Mouse (Mus musculus) embryonic facial prominence, embryonic 10.5 days (tissue): ENCODE data around the gene Hipk2. TPM values are rescaled to one million over a fixed set of nuclear protein-coding genes. Genes with fewer than 3 reads are reported as not detected.

Experiments
- DNase-seq: peaks from one replicate; pipeline ENCODE4 v3.0.0-alpha.2; 2017; ENCODE audit warnings: low spot score
- H3K27ac ChIP-seq: fragments of 300-500 bp; sonication (generic); replicated peaks from 2 replicates; pipeline ENCODE4 v1.5.1; 2016; ENCODE audit warnings: mild to moderate bottlenecking
- H3K27me3 ChIP-seq: fragments of 300-500 bp; sonication (generic); replicated peaks from 2 replicates; pipeline ENCODE4 v1.6.1; 2016; ENCODE audit warnings: low read depth, mild to moderate bottlenecking; ENCODE audit not compliant: poor library complexity, severe bottlenecking
- H3K36me3 ChIP-seq: fragments of 300-500 bp; sonication (generic); replicated peaks from 2 replicates; pipeline ENCODE4 v1.6.1; 2016; ENCODE audit warnings: mild to moderate bottlenecking, moderate library complexity
- H3K4me1 ChIP-seq: fragments of 300-500 bp; sonication (generic); 2 replicates; pipeline ENCODE4 v1.6.1; 2016
- H3K4me3 ChIP-seq: fragments of 300-500 bp; sonication (generic); 2 replicates; pipeline ENCODE4 v1.5.1; 2016; ENCODE audit warnings: mild to moderate bottlenecking, moderate library complexity
- H3K9me3 ChIP-seq: fragments of 300-500 bp; sonication (generic); 2 replicates; pipeline ENCODE4 v1.6.1; 2016; ENCODE audit warnings: mild to moderate bottlenecking
- WGBS: fragments of 180-500 bp; shearing (Covaris S2); methylation state at CpG from one replicate; pipeline ENCODE4 v1.1.7; 2016; 5-methylcytosine and 5-hydroxymethylcytosine counted together
- polyA plus RNA-seq: library from polyadenylated mRNA; unstranded; fragments of >200 nt; fragmentation: Nextera tagmentation; extraction: Ambion mirVana; gene quantifications from 2 replicates; pipeline ENCODE4 v1.2.1, GENCODE M21; 2016

Hipk2 gene
- polyA plus RNA-seq, 1 experiment from 2014 or later, result 24.5 TPM

GRCm38 (mm10) chr6:38875258-38876070, 501 bp downstream of the Hipk2 start, which contains the start of gene Tbxas1:
Tbxas1 (plus strand) TSS chr6:38875404.
- DNase-seq, result peak; percentile 74
- H3K36me3 ChIP-seq, result peaks cover 10% of the 10 kb centered on the region
- no peaks in the 10 kb centered on the region for H3K9me3 ChIP-seq
- WGBS, result 3% methylated on average over 74 of the region's 77 CpGs
- peaks cover 25% of the 10 kb centered on the region; the same call in 1 of the 2 replicates for H3K27me3 ChIP-seq
- H3K27ac ChIP-seq, result peak within 1 kb of the TSS; percentile 99
- peaks cover 42% of the 10 kb centered on the region for H3K4me1 ChIP-seq
- peak within 1 kb of the TSS; percentile 100 for H3K4me3 ChIP-seq

DNA sequence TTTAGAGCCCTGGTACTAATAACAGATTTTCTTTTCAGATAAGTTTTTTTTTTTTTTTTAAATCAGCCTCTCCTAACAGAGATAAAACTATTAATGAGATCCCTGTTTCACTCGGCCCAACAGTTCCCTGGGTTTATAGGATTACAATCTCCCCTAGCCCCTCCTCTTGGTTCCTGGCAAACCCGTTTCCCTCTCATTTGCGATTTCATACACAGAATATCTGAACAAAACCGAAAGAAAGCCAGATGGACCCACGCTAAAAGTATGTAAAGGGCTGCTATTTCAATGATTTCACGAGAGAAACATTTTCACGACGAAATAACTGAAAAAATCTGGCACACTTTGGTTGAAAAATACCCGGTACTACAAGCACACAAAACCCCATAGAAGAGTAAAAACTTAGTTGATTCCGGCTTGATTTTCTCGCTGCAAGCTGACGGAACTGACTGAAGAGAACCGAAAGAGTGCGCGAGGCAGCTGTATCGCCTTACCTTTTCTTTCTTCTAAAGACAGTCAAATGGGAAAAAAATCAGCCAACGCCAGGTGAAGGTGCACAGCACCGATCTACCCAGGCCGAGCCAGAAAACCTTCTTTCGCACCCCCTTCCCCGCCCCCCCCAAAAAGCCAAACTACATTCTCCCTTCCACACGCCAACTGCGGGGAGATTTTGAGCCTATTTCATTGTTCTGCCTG, 1.3 kb downstream of the Hipk2 start:
- peak overlapping the region; percentile 100 for H3K4me3 ChIP-seq
- peak; percentile 54 for DNase-seq
- H3K4me1 ChIP-seq, result peaks cover 49% of the 10 kb centered on the region
- peaks cover 15% of the 10 kb centered on the region for H3K36me3 ChIP-seq
- H3K9me3 ChIP-seq, result no peaks in the 10 kb centered on the region
- peak overlapping the region; percentile 99 for H3K27ac ChIP-seq
- peaks cover 21% of the 10 kb centered on the region; the same call in 1 of the 2 replicates for H3K27me3 ChIP-seq
- under 1% methylated on average over 23 of the region's 23 CpGs for WGBS

DNA sequence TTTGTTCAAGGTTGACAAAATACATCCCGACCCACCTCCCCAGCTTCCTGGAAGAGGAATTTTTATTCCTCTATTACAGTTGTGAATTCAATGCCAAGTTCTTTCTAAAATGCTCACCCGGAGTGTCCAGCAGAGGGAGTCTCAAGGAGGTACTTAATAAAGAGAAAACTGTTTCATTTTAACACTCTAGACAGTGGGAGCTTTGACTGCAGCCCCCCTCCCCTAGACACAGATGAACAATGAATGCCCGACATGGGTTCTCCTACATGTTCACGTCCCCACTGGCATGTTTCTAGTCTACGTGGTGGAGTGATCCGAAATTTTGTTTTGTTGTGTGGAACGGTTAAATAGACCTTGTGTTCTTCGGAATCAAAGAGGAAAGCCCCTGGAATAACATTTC, 1.9 kb downstream of the Hipk2 start:
- Histone ChIP-seq H3K4me1 (peaks cover 50% of the 10 kb centered on the region), H3K27ac (peak overlapping the region; percentile 99), H3K4me3 (peak overlapping the region; percentile 100), H3K27me3 (peaks cover 18% of the 10 kb centered on the region; the same call in 1 of the 2 replicates), H3K36me3 (peaks cover 15% of the 10 kb centered on the region), H3K9me3 (no peaks in the 10 kb centered on the region)
- WGBS, result 13% methylated on average over 8 of the region's 8 CpGs
- peak; percentile 64 for DNase-seq

GRCm38 (mm10) chr6:38873316-38873715, 2.6 kb downstream of the Hipk2 start:
- Histone ChIP-seq H3K4me1 (peaks cover 54% of the 10 kb centered on the region), H3K27ac (peak overlapping the region; percentile 99)
- 71% methylated on average over 1 of the region's 1 CpGs for WGBS

GRCm38 (mm10) chr6:38871051-38871450, 4.9 kb downstream of the Hipk2 start:
- H3K9me3 ChIP-seq, result no peaks in the 10 kb centered on the region
- peaks cover 17% of the 10 kb centered on the region for H3K36me3 ChIP-seq
- 16% methylated on average over 7 of the region's 7 CpGs for WGBS
- H3K27ac ChIP-seq, result peak overlapping the region; percentile 59; the same call in 1 of the 2 replicates
- H3K4me3 ChIP-seq, result no peak overlapping the region
- peak; percentile 37 for DNase-seq
- H3K4me1 ChIP-seq, result peaks cover 71% of the 10 kb centered on the region
- H3K27me3 ChIP-seq, result no peaks in the 10 kb centered on the region

More at GRCm38 (mm10) chr6:38873316-38873715, 2.6 kb downstream of the Hipk2 start:
- Histone ChIP-seq H3K27me3 (peaks cover 11% of the 10 kb centered on the region; the same call in 1 of the 2 replicates), H3K4me3 (peak overlapping the region; percentile 100), H3K36me3 (peaks cover 15% of the 10 kb centered on the region), H3K9me3 (no peaks in the 10 kb centered on the region)
- DNase-seq, result no peak

DNA sequence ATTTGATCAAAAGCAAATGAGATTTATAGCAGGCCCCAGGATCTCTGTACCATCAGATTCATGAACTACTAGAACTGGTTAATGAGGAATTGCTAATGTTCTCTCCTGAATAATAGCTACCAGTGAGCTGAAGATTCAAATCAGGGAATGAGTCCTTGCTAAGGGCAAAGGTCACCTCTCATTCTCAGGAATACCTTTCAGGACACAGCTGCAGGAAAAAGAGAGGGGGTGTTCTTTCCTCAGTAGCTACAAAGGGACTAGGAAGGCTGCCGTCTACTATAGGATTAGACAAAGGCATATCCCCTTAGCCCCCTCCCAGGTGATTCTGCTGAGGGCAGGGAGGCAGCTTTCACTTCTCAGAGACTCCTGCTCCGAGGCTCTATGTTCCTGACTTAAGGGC, 5.9 kb downstream of the Hipk2 start:
- Histone ChIP-seq H3K4me3 (no peak overlapping the region), H3K27me3 (no peaks in the 10 kb centered on the region), H3K4me1 (peaks cover 81% of the 10 kb centered on the region), H3K9me3 (no peaks in the 10 kb centered on the region), H3K27ac (0 out of 2 replicates have a peak overlapping the region, but pooled peaks have one; percentile 12), H3K36me3 (peaks cover 18% of the 10 kb centered on the region)
- 18% methylated on average over 2 of the region's 2 CpGs for WGBS
- no peak for DNase-seq

DNA sequence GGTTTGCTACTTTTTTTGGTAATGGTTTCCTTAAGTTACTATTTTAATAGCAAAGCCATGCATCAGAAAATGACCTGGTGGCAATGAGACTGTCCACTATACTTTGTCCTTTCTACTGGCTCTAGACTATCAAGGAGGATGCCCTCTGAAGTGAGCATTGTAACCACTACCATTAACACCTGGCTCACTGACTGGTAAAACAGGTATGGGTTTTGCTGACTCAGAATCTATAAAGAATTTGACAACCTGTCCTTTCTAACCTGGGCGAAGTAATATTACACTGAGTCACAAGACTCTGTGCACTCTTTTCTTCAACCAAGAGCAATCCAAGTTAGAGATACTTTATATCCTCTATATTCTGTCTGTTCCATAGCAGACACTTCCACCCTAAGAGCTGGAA, 7.0 kb downstream of the Hipk2 start:
- Histone ChIP-seq H3K27ac (no peak overlapping the region), H3K4me1 (peaks cover 88% of the 10 kb centered on the region), H3K9me3 (no peaks in the 10 kb centered on the region), H3K27me3 (no peaks in the 10 kb centered on the region), H3K36me3 (peaks cover 18% of the 10 kb centered on the region), H3K4me3 (no peak overlapping the region)
- DNase-seq, result no peak
- WGBS, result 86% methylated on average over 1 of the region's 1 CpGs

GRCm38 (mm10) chr6:38867291-38867690, 8.7 kb downstream of the Hipk2 start:
- Histone ChIP-seq H3K36me3 (peaks cover 18% of the 10 kb centered on the region), H3K27me3 (no peaks in the 10 kb centered on the region), H3K4me3 (no peak overlapping the region), H3K4me1 (peaks cover 76% of the 10 kb centered on the region), H3K9me3 (no peaks in the 10 kb centered on the region), H3K27ac (no peak overlapping the region)
- WGBS, result 65% methylated on average over 1 of the region's 1 CpGs
- DNase-seq, result no peak

DNA sequence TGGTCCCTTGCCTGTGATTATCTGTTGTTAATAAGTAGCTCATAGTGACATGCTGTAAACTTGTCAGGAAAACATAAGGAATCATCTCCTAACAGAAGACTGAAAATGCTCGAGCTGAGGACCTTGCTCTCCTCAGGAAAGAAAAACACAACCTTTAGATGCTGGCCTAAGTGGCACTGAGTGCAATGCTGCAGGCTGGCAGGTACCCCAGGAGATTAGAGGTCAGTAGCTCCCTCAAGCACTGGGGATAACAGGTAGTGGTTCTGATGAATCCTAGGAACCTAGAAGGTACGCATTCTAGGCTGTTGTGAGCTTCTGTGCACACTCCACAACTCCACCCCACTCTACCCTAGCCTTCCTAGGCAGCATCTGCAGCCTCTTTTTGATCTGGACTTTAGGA, 9.2 kb downstream of the Hipk2 start:
- Histone ChIP-seq H3K36me3 (peaks cover 13% of the 10 kb centered on the region), H3K9me3 (no peaks in the 10 kb centered on the region), H3K4me1 (peaks cover 71% of the 10 kb centered on the region), H3K4me3 (no peak overlapping the region), H3K27me3 (no peaks in the 10 kb centered on the region), H3K27ac (no peak overlapping the region)
- 79% methylated on average over 2 of the region's 2 CpGs for WGBS
- DNase-seq, result no peak

GRCm38 (mm10) chr6:38866357-38866756, 9.6 kb downstream of the Hipk2 start:
- no peak overlapping the region for H3K4me3 ChIP-seq
- DNase-seq, result no peak
- no peak overlapping the region for H3K27ac ChIP-seq
- WGBS, result 72% methylated on average over 1 of the region's 1 CpGs
- H3K27me3 ChIP-seq, result no peaks in the 10 kb centered on the region
- peaks cover 67% of the 10 kb centered on the region for H3K4me1 ChIP-seq
- peaks cover 9% of the 10 kb centered on the region for H3K36me3 ChIP-seq
- no peaks in the 10 kb centered on the region for H3K9me3 ChIP-seq

GRCm38 (mm10) chr6:38865805-38866204, 10.2 kb downstream of the Hipk2 start:
- Histone ChIP-seq H3K36me3 (peaks cover 9% of the 10 kb centered on the region), H3K27ac (no peak overlapping the region), H3K4me1 (peaks cover 63% of the 10 kb centered on the region), H3K9me3 (no peaks in the 10 kb centered on the region), H3K4me3 (no peak overlapping the region), H3K27me3 (no peaks in the 10 kb centered on the region)
- no peak for DNase-seq

DNA sequence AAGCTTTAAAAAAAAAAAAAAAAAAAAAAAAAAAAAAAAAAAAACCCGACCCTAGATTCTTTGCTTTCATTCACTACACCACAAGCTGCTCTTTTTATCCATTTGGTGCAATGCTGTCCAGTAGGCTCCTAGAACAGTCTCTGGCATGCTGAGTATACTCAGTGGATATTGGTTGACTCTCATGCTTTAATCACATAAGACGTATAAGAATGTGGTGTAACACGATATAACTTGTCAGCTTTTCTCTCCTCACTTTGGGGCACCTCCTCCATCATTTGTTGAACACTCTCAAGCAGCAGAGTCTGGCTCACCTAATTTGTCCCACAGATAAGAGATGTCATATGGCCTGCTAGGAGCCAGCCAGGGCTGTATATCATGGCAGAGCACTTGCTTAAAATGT, 12.4 kb downstream of the Hipk2 start:
- DNase-seq, result no peak
- 46% methylated on average over 3 of the region's 3 CpGs for WGBS

More for the DNA sequence above, 12.4 kb downstream of the Hipk2 start:
- 0 out of 2 replicates have a peak, but pooled peaks cover 3% of the 10 kb centered on the region for H3K36me3 ChIP-seq
- H3K27me3 ChIP-seq, result no peaks in the 10 kb centered on the region
- H3K27ac ChIP-seq, result no peak overlapping the region
- peaks cover 59% of the 10 kb centered on the region for H3K4me1 ChIP-seq
- no peak overlapping the region for H3K4me3 ChIP-seq
- no peaks in the 10 kb centered on the region for H3K9me3 ChIP-seq
